Mouse (Mus musculus) cerebellum, adult 2 months (tissue): ENCODE measurements around the gene Hira. TPM values are rescaled to one million over a fixed set of nuclear protein-coding genes. Genes with fewer than 3 reads are reported as not detected.

Experiments used
- DNase-seq, 2 experiments: peaks; one replicate each; pipeline ENCODE4 v3.0.0; 2021
- H3K27ac ChIP-seq: fragments of 200-500 bp; 2 replicates; pipeline ENCODE4 v1.5.1; 2012; ENCODE audit warnings: low read length, control low read depth, inconsistent platforms; ENCODE audit not compliant: insufficient read depth
- H3K27me3 ChIP-seq: fragments of 200-500 bp; 2 replicates; pipeline ENCODE4 v1.6.1; 2012; ENCODE audit warnings: inconsistent platforms, mild to moderate bottlenecking, low read length, moderate library complexity; ENCODE audit not compliant: control insufficient read depth, insufficient read depth
- H3K4me1 ChIP-seq: fragments of 200-500 bp; 2 replicates; pipeline ENCODE4 v1.6.1; 2011; ENCODE audit warnings: low read length; ENCODE audit not compliant: control insufficient read depth, insufficient read depth
- H3K4me3 ChIP-seq: fragments of 200-500 bp; replicated peaks from 2 replicates; pipeline ENCODE3; 2011; ENCODE audit warnings: mild to moderate bottlenecking, low read depth, low read length, control low read depth; ENCODE audit not compliant: insufficient read depth
- CTCF ChIP-seq: fragments of 200-500 bp; IDR thresholded peaks from 2 replicates; pipeline ENCODE4 v1.5.1; 2011; ENCODE audit warnings: low read depth, mild to moderate bottlenecking, control low read depth, low read length, moderate library complexity, borderline replicate concordance; ENCODE audit not compliant: insufficient read depth
- POLR2A ChIP-seq: fragments of 200-500 bp; IDR thresholded peaks from 2 replicates; pipeline ENCODE4 v1.6.1; 2011; ENCODE audit warnings: low read length, control low read depth, borderline replicate concordance; ENCODE audit not compliant: insufficient read depth
- WGBS: fragments of 180-500 bp; shearing (Covaris S2); methylation state at CpG from one replicate; pipeline ENCODE4 v1.1.7; 2018; 5-methylcytosine and 5-hydroxymethylcytosine counted together
- polyA plus RNA-seq: library from polyadenylated mRNA; depleted of rRNA; stranded (reverse); fragments of >200 nt; gene quantifications from 2 replicates; pipeline ENCODE4 v1.2.3, GENCODE M21; 2012

The Hira gene
- polyA plus RNA-seq, 1 experiment, result 64.7 TPM

- no peak overlapping the region for H3K4me3 ChIP-seq
- no peaks in the 10 kb centered on the region for H3K27me3 ChIP-seq
- H3K4me1 ChIP-seq, result no peaks in the 10 kb centered on the region
- TF ChIP-seq POLR2A (no peak), CTCF (no peak)
- H3K27ac ChIP-seq, result no peak overlapping the region
- WGBS, result 44% methylated on average over 5 of the region's 5 CpGs
- no peak for DNase-seq
Measured at GRCm38 (mm10) chr16:18938321-18939082, 61.7 kb downstream of the Hira start.

- TF ChIP-seq CTCF (no peak), POLR2A (no peak)
- no peak overlapping the region for H3K4me3 ChIP-seq
- DNase-seq, result no peak
- H3K27me3 ChIP-seq, result no peaks in the 10 kb centered on the region
- no peaks in the 10 kb centered on the region for H3K4me1 ChIP-seq
- no peak overlapping the region for H3K27ac ChIP-seq
- WGBS, result 73% methylated on average over 6 of the region's 6 CpGs
Measured at GRCm38 (mm10) chr16:18943906-18944305, 67.1 kb downstream of the Hira start.

- WGBS, result 98% methylated on average over 9 of the region's 9 CpGs
- no peak for DNase-seq
- Histone ChIP-seq H3K4me3 (no peak overlapping the region), H3K27ac (no peak overlapping the region), H3K27me3 (no peaks in the 10 kb centered on the region), H3K4me1 (no peaks in the 10 kb centered on the region)
- TF ChIP-seq CTCF (no peak), POLR2A (no peak)
Measured at GRCm38 (mm10) chr16:18948941-18949340, 72.1 kb downstream of the Hira start.

- no peaks in the 10 kb centered on the region for H3K27me3 ChIP-seq
- TF ChIP-seq POLR2A (no peak), CTCF (no peak)
- H3K4me1 ChIP-seq, result no peaks in the 10 kb centered on the region
- no peak overlapping the region for H3K4me3 ChIP-seq
- no peak for DNase-seq
- WGBS, result 83% methylated on average over 2 of the region's 2 CpGs
- H3K27ac ChIP-seq, result no peak overlapping the region
Measured at GRCm38 (mm10) chr16:18950351-18950750, 73.5 kb downstream of the Hira start.

GRCm38 (mm10) chr16:18952813-18953212 is 76.0 kb downstream of the Hira start:
- no peak overlapping the region for H3K27ac ChIP-seq
- no peak for TF ChIP-seq POLR2A
- no peak for TF ChIP-seq CTCF

GRCm38 (mm10) chr16:18955070-18955469 is 78.2 kb downstream of the Hira start:
- Histone ChIP-seq H3K4me3 (no peak overlapping the region), H3K4me1 (no peaks in the 10 kb centered on the region), H3K27ac (no peak overlapping the region), H3K27me3 (no peaks in the 10 kb centered on the region)
- no peak for DNase-seq
- no peak for TF ChIP-seq POLR2A
- no peak for TF ChIP-seq CTCF
- WGBS, result 90% methylated on average over 3 of the region's 3 CpGs

More at GRCm38 (mm10) chr16:18952813-18953212, 76.0 kb downstream of the Hira start:
- no peaks in the 10 kb centered on the region for H3K4me1 ChIP-seq
- no peak overlapping the region for H3K4me3 ChIP-seq
- DNase-seq, result no peak
- H3K27me3 ChIP-seq, result no peaks in the 10 kb centered on the region

- no peaks in the 10 kb centered on the region; the same call in 1 of the 2 replicates for H3K27me3 ChIP-seq
- no peaks in the 10 kb centered on the region for H3K4me1 ChIP-seq
- TF ChIP-seq POLR2A (no peak), CTCF (no peak)
- no peak overlapping the region for H3K27ac ChIP-seq
- no peak for DNase-seq
- no peak overlapping the region for H3K4me3 ChIP-seq
Measured at GRCm38 (mm10) chr16:18963486-18963885, 86.6 kb downstream of the Hira start.

GRCm38 (mm10) chr16:18969420-18970128 is 92.7 kb downstream of the Hira start:
- DNase-seq, result no peak
- Histone ChIP-seq H3K4me3 (no peak overlapping the region), H3K27ac (no peak overlapping the region), H3K4me1 (no peaks in the 10 kb centered on the region), H3K27me3 (no peaks in the 10 kb centered on the region; the same call in 1 of the 2 replicates)
- 70% methylated on average over 9 of the region's 9 CpGs for WGBS
- no peak for TF ChIP-seq POLR2A
- TF ChIP-seq CTCF, result no peak
